Mouse (Mus musculus) thymus, adult 2 months (tissue): ENCODE data around the gene Ano4.

ENCODE experiments used
- CTCF ChIP-seq: fragments of 200-500 bp; IDR thresholded peaks from 2 replicates; pipeline ENCODE4 v1.5.1; 2012; ENCODE audit warnings: mild to moderate bottlenecking, control low read depth, low read length, moderate library complexity, borderline replicate concordance; ENCODE audit not compliant: control insufficient read depth, poor library complexity, insufficient read depth; ENCODE audit errors: extremely low read depth
- POLR2A ChIP-seq: fragments of 200-500 bp; IDR thresholded peaks from 2 replicates; pipeline ENCODE4 v1.6.1; 2012; ENCODE audit warnings: mild to moderate bottlenecking, low read length, control low read depth, moderate library complexity; ENCODE audit not compliant: control insufficient read depth, poor library complexity, insufficient read depth; ENCODE audit errors: extremely low read depth

DNA sequence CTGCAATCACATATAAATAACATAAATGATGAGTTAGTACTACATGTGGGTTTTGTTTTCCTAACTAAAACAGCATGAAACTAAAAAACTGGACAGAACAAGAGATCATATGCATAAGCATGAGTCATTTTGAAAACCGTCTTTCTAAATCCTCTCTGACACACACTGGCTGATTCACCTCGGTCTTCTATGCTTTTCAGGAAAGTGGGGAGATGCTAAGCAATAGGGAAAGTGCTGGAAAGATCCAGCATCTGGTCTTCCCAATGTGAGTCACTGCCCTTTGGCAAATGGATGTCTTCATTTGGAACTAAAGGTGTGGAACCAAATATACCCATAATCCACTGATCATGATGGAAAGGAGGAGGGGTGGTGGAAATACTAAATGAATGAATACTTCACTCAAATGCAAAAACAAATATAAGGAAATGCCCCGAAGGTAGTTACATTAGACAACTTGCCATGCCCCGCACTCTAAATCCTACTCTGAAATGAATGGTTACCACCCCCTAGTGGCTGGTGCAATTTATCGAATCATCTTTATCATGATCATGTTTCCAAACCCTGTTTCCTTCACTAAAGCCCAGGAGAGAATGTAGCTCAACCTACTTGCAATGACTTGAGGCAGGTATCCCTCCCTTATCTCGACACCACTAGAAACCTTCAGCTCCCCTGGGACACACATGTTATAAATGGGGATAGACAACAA lies 122.1 kb downstream of the Ano4 start:
- TF ChIP-seq POLR2A (no peak), CTCF (no peak)
